Mouse (Mus musculus) liver, embryonic 14.5 days (tissue): Measurements from ENCODE around the gene AL731706.1.

Experiments used
- CTCF ChIP-seq: IDR thresholded peaks from 2 replicates; pipeline ENCODE4 v1.5.1; 2016; ENCODE audit warnings: antibody characterized with exemption, low read depth, control low read depth
- EP300 ChIP-seq: IDR thresholded peaks from 2 replicates; pipeline ENCODE4 v1.6.1; 2016; ENCODE audit warnings: antibody characterized with exemption, low read depth

- TF ChIP-seq CTCF (no peak), EP300 (no peak)
These were observed 4.3 kb downstream of the AL731706.1 start for GRCm38 (mm10) chr2:136886846-136887245.
